Mouse (Mus musculus): ENCODE measurements at regions not wholly inside any gene's neighbourhood (a gene's known extent, or its start where the extent isn't known, plus 50 kb on each side); places are given as distances from the start of the nearest gene placed in this dataset.

DNA sequence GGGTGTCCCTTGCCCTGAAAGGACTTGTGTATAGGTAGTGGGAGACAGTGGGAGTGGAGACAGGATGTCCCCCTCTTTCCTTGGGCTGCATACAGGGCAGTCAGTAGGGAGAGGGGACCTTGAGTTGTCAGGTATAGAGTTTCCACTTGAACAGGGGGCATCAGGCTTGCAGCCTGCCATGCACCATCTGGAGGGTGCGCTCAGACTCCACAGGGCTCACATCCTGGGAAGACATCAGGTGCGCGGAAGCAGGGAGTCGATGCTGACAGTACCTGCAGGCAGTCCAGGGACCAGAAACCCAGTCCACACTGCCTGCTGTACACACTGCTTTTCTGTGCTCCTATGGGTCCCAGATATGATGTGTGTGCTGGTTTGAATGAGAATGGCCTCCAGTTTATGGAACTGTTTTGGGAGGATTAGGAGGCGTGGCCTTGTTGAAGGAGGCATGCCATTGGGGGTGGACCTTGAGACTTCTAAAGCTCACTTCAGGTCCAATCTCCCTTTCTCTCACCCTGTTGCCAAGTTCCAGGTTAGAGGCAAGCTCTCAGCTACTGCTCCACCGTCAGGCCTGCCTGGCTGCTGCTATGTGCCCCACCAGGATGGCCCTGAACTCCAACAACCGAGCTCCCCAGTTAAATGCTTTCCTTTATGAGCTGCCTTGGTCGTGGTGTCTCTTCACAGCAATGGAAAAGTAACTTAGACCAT is 262.1 kb downstream of the Matn1 start:
- no peak for DNase-seq (ENCODE audit: low read depth in 2 of 2, low spot score in 2 of 2)

DNA sequence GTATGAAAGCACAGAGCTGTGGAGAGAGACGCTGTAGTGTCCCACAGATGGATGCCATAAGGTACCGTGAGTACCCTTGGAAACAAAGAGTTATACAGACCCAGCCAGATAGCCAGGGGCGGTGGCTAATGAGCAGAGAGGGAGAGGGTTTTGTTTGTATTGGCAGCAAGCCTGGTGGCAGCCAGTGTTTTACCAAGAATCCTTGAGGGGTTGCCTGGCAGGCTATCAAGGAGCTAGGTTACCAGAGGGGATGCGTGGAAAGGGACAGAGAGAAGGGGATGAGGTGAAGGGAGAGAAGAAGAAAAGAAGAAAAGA is 262.7 kb downstream of the Matn1 start:
- no peak for DNase-seq (ENCODE audit: low read depth in 2 of 2, low spot score in 2 of 2)

DNA sequence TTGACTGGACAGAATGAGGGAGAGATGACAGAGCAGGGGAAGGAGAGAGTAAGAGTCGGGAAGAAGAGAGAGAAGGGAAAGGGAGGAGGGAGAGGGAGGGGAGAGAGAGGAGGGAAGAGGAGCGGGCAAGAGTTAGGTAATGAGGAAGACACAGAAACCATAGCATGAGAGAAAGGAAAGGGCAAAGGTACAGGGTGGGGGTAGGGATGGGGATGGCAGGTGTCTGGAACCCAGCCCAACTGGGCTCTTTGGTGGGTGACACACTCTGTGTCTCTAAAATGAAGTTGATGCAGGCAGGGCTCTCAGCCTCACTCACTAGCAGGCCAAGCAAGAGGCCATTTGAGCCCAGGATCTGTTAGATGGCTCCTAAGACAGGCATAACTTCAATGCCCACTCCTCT is 263.1 kb downstream of the Matn1 start:
- DNase-seq (ENCODE audit: low read depth in 2 of 2, low spot score in 2 of 2), result no peak

DNA sequence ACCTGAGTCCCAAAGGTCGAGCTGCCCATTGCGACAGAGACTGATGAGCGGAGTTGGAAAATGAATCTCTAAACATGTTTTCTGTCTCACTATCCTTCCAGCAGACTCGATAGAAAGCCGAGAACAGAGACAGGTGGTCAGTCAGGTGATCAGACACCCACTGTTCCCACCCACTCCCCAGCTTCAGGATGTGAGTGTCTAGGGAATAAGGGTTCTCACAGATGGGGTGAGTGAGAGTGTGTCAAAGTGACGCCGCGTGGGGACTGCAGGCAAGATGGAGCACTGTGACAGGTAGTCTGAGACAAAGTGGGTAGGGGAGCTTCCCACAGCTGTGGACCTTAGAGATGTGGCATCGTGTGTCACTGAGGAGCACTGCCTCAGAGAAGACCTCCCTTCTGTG is 264.0 kb downstream of the Matn1 start:
- DNase-seq (ENCODE audit: low read depth in 2 of 2, low spot score in 2 of 2), result no peak

DNA sequence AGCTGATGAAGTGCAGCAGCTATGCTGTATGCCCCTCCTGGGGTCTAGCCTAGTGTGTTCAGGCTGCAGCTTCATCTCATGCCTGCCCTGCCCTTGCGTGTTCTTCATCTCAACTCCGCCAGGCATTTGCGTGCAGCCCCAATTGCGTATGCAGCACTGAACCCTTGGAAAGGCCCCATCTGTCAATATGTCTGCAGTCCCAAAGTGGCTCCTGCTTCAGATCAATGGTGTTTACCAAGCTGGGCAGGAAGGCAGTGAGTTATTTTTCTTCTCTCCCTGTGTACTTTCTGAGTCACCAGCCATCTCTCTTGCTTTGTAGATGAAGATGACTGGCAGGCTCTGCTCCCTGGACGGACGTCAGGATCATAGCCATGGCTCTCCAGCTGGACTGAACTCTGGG is 264.5 kb downstream of the Matn1 start:
- no peak for DNase-seq (ENCODE audit: low read depth in 2 of 2, low spot score in 2 of 2)

DNA sequence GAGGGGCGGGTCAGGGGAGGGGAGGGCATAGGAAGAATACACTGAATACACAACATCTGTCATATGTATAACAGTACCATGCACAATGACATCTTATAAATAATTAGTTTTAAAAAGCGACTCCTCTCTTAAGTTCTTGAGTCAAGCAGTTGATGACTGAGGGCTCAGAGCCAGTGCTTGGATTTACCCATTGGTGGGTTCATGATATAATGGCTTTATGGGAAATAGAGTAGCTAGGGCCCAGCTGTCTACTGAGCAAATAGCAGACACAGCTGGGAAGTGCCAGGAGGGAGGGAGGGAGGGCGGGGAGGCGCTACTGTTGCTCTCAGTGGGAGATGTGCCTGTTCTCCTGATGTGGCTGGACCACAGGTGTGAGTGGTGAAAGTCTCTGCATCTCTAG is 268.5 kb downstream of the Matn1 start:
- no peak for DNase-seq (ENCODE audit: low read depth in 2 of 2, low spot score in 2 of 2)

DNA sequence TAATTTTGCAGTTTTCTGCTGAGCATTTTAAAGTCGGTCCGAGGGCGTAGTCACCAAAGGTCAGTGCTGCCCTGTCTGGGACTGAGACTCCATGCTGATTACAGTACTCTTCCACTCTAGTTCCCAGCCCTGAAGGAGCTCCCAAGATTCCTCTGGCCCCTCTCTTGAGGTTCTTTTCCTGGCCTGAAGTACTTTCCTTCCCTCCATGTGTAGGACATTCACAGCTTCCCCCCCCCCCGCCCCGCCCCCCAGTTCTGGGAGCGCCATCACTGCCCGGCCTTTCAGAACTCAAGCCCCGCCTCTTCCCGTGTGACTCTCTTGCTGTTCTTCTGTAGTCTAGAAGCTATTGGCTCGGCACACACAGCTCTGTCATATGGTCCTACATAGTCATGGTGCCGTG is 271.5 kb downstream of the Matn1 start:
- DNase-seq (ENCODE audit: low read depth in 2 of 2, low spot score in 2 of 2), result no peak

DNA sequence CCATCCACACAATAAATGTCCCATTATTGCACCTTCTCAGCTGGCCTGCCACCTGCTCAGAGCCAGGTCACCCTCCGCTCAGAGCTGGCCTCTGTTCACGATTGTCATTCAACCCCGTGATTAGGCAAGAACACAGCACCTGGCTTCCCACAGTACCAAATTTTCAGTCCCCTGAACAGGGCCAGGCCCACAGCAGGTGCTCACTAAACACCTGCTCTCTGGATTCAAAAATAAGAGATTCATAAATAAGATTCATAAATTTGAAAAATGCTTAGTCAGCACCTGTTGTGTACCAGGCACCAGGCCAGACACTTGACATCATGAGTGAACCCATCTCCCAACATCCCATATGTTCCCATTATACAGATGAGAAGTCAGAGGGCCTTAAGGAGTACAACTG is 272.2 kb downstream of the Matn1 start:
- DNase-seq (ENCODE audit: low read depth in 2 of 2, low spot score in 2 of 2), result no peak

DNA sequence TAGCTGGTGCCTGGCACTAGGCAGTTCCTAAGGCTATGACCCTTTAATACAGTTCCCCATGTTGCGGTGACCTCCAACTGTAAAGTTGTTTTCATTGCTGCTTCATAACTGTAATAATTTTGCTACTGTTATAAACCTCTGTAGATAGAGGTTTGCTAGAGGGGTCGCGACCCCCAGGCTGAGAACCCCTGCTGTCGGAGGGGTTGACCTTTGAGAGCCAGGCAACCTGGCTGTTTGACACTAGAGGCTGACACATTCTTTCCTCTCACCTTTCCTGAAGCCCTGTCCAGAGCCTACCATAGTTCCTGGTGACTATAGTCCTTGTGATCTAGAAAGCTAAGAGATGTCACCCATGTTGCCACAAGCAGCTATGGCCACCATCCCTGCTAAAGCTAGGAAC is 272.9 kb downstream of the Matn1 start:
- no peak for DNase-seq (ENCODE audit: low read depth in 2 of 2, low spot score in 2 of 2)

DNA sequence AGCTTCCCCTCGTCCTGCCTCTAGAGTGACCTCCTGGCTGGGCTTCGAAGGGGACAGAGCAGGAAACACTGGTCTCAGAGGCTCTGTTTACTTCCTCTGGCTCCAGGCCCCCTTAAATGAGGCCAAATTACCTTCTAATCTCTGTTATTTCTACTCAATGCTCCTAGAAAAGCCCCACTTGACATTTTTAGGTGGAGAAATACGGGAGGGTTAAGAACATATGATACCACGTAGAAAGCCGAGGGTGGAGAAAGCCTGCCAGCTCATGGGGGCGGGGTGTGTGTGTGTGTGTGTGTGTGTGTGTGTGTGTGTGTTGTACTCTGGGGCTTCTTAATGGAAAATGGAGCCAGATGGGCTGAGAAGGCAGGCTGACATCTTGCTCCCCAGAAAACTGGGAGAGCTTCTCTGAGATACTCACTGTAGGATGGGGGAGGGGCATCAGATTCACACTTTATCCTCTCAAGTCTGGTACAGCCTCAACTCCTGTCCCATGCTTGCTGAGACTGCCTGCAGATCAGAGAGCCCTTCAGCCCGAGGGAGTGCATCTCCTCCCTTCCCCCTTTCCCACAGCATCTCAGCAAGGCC is 273.5 kb downstream of the Matn1 start:
- no peak for DNase-seq (ENCODE audit: low read depth in 2 of 2, low spot score in 2 of 2)

DNA sequence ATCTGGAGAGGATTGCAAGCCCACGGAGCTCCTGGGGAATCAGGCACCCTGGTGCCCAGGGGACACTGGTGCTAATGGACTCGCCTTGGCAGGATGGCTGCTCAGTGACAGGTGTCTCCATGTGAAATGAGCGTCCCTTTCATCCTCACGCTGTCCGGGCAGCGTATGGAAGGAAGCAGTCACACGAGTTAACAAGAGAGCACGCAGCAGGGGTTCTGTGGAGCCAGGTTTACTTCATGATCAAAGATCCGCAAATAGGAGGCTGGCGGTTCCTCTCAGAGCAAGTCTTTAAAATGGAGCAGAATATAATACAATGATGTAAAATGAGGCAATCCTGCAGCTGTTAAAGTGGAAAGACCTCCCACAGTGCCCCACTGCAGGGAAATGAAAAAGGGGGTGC is 276.8 kb downstream of the Matn1 start:
- no peak for DNase-seq (ENCODE audit: low read depth in 2 of 2, low spot score in 2 of 2)

DNA sequence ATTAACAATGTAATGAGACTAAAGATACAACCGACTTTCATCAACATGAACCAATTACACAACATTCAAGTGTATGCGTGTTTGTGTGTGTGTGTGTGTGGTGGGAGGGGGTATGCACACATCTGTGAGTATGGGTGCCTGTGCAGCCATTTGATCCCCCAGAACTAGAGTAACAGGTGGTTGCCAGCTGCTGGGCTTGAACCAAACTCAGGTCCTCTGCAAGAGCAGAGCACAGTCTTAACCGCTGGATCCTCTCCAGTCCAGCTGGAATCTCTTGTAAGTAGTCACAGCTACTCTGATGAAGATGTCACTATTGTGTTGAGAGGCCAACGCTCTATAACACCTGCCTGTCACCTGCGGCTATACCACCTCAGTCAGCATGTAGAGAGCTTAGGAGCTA is 286.2 kb downstream of the Matn1 start:
- DNase-seq (ENCODE audit: low read depth in 2 of 2, low spot score in 2 of 2), result no peak

DNA sequence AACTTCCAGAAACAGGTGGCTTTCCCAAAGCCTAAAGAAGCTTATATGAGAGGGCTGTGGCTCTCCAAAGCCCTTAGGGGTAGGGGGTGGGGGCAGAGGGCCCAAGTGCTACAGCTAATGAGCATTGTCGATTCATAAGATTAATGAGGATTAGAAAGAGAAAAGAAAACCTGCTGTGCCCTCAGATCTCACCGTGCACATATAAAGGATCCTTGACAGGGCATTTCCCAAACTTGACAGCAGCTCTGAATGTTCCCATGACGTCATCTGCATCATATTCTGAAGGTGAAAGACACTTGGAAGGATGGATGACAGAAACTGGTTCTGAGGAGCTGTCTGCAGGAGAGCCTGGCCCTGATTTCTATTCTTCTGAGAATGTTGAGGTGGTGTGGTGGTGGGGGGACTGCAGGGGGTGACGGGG is 292.4 kb downstream of the Matn1 start:
- no peak for DNase-seq (ENCODE audit: low read depth in 2 of 2, low spot score in 2 of 2)

DNA sequence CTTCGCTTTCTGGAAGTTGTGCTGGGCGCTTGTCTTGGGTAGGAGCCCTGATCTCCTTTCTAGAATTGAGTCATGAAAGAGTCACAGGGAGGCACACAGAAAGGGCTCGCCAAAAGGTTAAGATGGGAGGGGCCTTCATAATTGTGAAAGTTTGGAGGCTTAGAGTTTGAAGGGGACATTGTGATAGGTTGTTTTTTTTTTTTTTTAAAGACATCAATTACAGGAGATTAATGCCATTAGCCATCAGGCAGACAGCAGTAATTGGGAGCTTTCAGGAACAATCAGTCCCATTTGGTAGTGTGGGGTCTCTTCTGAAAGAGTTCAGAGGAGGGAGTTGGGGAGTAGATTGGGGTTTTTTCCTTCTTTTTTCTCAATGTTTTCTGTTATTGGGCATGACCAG is 294.4 kb downstream of the Matn1 start:
- no peak for DNase-seq (ENCODE audit: low read depth in 2 of 2, low spot score in 2 of 2)

DNA sequence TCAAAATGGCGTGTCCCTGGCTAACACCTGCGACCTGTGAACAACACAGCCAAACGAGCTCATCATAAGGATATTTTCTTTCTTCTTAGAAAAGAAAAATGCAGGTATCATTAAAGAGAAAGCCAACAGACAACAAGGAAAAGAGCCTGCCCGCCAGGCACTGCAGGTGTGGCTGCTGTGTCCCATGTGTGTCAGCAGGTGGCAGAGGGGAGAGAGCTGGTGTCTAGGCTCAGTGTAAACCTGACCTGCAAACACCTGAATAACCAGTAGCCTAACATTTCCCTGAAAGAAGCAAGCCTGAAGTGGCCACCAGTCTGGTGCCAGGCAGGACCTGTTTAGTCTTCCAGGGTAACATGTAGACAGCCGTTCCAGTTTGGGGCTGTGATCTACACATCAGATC is 294.9 kb downstream of the Matn1 start:
- no peak for DNase-seq (ENCODE audit: low read depth in 2 of 2, low spot score in 2 of 2)

DNA sequence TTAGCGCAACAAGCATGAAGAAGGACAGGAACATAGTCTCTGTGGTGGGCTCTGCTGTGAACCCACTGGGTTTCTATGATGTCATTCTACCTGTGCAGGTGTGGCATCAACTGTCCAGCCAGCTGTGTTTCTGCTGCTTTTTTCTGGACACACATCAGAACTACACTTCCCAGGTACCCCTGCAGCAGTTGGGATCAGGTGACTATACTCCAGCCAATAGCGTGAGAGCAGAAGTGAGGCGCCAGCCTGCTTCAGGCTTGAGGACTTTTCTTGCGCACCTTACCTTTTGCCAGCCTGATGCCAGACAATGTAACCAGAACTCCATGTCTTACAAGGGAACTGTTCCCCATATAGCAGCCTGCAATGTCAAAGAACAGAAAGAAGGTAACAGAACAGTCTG is 296.3 kb downstream of the Matn1 start:
- DNase-seq (ENCODE audit: low read depth in 2 of 2, low spot score in 2 of 2), result no peak

DNA sequence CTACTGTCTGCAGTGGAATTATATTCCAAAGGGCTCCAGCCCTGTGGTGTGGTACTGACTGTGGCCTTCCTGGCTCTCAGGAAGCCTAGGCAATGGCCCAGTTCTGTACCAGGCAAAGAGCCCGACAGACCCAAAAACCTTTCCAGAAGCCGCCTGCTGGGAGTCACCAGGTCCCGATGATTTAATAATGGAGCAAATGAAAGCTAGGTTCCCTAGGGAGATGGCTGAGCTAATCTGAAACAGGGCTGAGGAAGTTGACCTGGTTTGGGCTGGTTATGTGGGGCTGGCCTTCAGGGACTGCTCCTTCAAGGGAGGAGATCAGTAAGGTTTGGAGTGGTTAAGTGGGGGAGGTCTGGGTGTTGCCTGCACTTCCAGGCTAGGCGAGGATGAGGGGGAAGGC is 298.1 kb downstream of the Matn1 start:
- no peak for DNase-seq (ENCODE audit: low read depth in 2 of 2, low spot score in 2 of 2)

DNA sequence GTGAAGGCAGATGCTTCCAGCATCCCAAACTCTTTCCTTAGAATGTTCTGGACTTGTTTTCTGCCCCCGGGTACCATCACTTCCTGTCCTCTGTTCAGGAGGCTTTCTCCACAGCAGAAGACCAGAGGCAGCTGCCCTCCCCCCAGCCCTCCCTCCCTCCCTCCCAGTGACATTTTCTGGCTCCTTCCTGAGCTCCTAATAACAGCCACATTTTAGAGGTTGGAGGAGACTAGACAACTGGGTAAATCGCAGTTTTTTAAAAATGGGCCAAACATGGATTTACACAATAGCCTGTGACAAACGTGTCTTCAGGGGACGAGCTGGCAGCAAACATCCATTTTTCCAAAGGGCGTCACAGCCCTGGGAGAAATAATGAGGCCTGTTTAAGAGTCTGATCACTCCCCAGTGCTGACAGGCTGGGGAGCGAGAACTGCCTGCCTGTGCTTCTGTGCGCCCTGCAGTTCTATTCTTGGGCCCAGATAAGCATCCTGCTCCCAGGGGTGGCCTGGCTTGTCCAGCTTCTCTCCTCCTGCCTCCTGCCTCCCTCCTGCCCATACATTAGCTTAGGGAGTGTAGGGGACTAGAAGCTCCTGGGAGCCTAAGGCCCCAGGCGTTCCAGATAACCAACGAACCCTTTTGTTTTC is 299.7 kb downstream of the Matn1 start:
- DNase-seq (ENCODE audit: low read depth in 2 of 2, low spot score in 2 of 2), result no peak

DNA sequence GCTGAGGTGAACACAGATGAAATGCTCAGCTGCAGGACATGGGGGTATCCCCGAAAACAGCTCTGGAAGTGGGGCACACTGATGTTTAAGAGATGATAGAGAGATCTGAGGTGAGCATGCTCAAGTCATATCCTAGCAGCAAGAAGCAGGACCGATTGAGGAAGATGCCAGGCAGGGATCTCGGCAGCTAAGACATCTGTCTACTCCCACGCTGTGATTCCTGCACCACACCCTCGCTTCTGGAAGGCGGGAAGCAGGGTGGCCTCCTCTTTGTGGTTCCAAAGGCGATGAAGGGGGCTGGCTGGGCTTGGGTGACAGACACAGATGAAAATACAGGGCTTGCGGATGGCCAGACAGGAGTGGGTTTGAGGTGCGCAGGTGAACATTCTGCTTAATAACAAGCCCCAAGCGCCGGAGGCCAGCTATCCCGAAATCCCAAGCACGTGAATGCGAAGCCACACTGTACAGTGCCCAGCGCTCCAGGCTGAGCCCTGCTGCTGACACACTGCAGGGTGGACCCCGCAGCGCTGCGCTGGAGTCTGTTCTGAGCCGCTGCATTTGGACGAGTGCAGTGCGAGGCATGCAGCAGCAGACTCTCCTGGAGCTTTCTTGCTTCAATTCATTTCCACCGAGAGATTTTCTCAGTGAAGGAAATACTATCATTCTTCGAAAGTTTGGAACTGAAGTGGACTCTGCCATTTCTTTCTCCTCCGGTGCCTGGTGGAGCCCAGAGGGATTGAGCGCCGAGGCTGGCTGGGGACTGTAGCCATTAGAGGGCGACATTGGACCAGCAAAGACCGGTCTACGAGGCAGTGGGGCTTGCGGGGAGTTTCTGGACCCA is 308.6 kb downstream of the Matn1 start:
- DNase-seq (ENCODE audit: low read depth in 2 of 2, low spot score in 2 of 2), result no peak

DNA sequence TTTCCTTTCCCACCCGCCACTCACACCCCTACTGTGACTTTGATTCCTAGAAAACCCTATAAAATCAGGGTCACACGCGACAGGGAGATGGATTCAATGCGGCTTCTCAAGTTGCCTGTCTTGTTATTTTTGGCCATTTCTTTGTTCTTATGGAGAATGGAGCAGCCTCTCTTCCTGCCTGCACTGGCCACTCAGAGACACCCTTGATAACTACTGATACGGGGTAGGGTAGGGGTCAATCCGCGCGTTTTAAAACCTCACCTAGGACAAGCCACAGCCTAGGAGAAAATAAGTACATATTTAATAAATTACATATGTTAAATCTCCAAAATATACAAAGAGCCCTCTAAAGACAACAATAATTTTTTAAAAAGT is 309.2 kb downstream of the Matn1 start:
- no peak for DNase-seq (ENCODE audit: low read depth in 2 of 2, low spot score in 2 of 2)

DNA sequence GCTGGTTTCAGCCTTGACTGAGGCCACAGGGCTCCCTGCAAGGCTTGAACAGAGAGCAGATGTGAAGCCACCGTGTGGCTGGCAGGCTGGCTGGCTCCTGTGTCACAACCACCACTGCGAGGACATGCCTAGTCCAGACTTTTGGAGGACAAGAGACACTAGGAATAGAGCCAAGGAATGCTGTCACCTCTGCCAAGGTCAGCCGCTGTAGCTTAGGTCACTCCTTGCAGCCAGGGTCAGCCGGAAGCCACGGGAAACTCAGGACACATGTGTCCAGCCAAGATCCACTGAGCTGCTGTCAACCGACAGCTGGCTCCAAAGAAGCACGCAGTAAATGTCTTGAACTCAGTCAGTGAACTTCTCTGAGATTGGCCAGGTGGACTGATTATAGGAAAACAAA is 310.1 kb downstream of the Matn1 start:
- DNase-seq (ENCODE audit: low read depth in 2 of 2, low spot score in 2 of 2), result no peak

DNA sequence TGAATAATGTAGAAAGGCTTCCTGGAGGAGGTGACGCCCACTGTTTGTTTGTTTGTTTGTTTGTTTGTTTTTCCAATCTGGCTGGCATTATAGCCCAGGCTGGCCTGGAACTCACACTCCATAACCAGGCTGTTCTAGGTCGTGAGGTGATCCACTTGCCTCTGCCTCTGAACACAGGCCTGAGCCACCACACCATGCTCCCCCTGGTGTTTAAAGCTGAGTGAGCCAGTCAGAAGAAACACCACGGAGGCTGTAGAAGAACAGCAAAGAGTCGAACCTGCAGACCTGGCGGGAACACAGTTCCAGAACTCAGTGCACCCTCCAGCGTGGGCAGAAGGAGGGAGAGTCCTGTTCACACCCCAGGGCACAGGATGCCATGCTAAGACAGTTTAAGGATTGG is 310.5 kb downstream of the Matn1 start:
- no peak for DNase-seq (ENCODE audit: low read depth in 2 of 2, low spot score in 2 of 2)
